Mouse (Mus musculus) small intestine, adult 2 months (tissue): ENCODE data around the gene Camta1. TPM values are rescaled to one million over a fixed set of nuclear protein-coding genes. Genes with fewer than 3 reads are reported as not detected.
A peak's percentile ranks its signal among the peaks of the same experiment; 100 is the strongest.

Source experiments
- H3K27ac ChIP-seq: fragments of 200-500 bp; 2 replicates; pipeline ENCODE4 v1.5.1; 2012; ENCODE audit warnings: low read depth, low read length, control low read depth, inconsistent platforms; ENCODE audit not compliant: insufficient read depth
- H3K27me3 ChIP-seq: fragments of 200-500 bp; 2 replicates; pipeline ENCODE4 v1.6.1; 2012; ENCODE audit warnings: mild to moderate bottlenecking, moderate library complexity, low read length, inconsistent platforms; ENCODE audit not compliant: control insufficient read depth, insufficient read depth
- H3K36me3 ChIP-seq: fragments of 200-500 bp; 2 replicates; pipeline ENCODE4 v1.6.1; 2012; ENCODE audit warnings: mild to moderate bottlenecking, low read length, control low read depth, inconsistent platforms; ENCODE audit not compliant: control insufficient read depth, insufficient read depth
- H3K4me1 ChIP-seq: fragments of 200-500 bp; 2 replicates; pipeline ENCODE4 v1.6.1; 2012; ENCODE audit warnings: low read length, inconsistent platforms, mixed read lengths; ENCODE audit not compliant: control insufficient read depth, insufficient read depth, insufficient read length
- H3K4me3 ChIP-seq: fragments of 200-500 bp; 2 replicates; pipeline ENCODE4 v1.5.1; 2012; ENCODE audit warnings: low read depth, mild to moderate bottlenecking, control low read depth, inconsistent platforms, low read length, moderate library complexity
- CTCF ChIP-seq: fragments of 200-500 bp; IDR thresholded peaks from 2 replicates; pipeline ENCODE4 v1.5.1; 2012; ENCODE audit warnings: low read depth, mild to moderate bottlenecking, control low read depth, inconsistent platforms, low read length, moderate library complexity, mixed read lengths; ENCODE audit not compliant: insufficient replicate concordance, insufficient read length; ENCODE audit errors: extremely low read depth
- POLR2A ChIP-seq: fragments of 200-500 bp; IDR thresholded peaks from 2 replicates; pipeline ENCODE4 v1.6.1; 2012; ENCODE audit warnings: low read depth, mild to moderate bottlenecking, control low read depth, inconsistent platforms, low read length, moderate library complexity
- WGBS: fragments of 180-500 bp; shearing (Covaris S2); methylation state at CpG from one replicate; pipeline ENCODE4 v1.1.7; 2018; 5-methylcytosine and 5-hydroxymethylcytosine counted together
- polyA plus RNA-seq: library from polyadenylated mRNA; depleted of rRNA; stranded (reverse); fragments of >200 nt; gene quantifications from 2 replicates; pipeline ENCODE4 v1.2.3, GENCODE M21; 2012

Gene Camta1
- polyA plus RNA-seq, 1 experiment = 2.2 TPM

- 3% methylated on average over 21 of the region's 21 CpGs for WGBS
- peaks cover 6% of the 10 kb centered on the region; the same call in 1 of the 2 replicates for H3K4me1 ChIP-seq
These were observed 816.6 kb downstream of the Camta1 start for GRCm38 (mm10) chr4:151044944-151045570.

GRCm38 (mm10) chr4:151044037-151044943, 817.4 kb downstream of the Camta1 start, which contains the start of gene Per3:
Gene Per3, minus strand, starts transcription at chr4:151044665.
- WGBS = under 1% methylated on average over 78 of the region's 79 CpGs
- TF ChIP-seq CTCF = no peak
- peak; percentile 83 for TF ChIP-seq POLR2A
- no peaks in the 10 kb centered on the region for H3K27me3 ChIP-seq
- H3K36me3 ChIP-seq = peaks cover 25% of the 10 kb centered on the region
- H3K27ac ChIP-seq = peak within 1 kb of the TSS; percentile 94
- H3K4me1 ChIP-seq = peaks cover 6% of the 10 kb centered on the region; the same call in 1 of the 2 replicates
- peak within 1 kb of the TSS; percentile 73 for H3K4me3 ChIP-seq

More at GRCm38 (mm10) chr4:151044944-151045570, 816.6 kb downstream of the Camta1 start:
- Histone ChIP-seq H3K27me3 (no peaks in the 10 kb centered on the region), H3K4me3 (peak overlapping the region; percentile 46), H3K36me3 (peaks cover 21% of the 10 kb centered on the region), H3K27ac (peak overlapping the region; percentile 61)
- TF ChIP-seq CTCF (no peak), POLR2A (no peak; the same call in 1 of the 2 replicates)

- no peak for TF ChIP-seq CTCF
- TF ChIP-seq POLR2A = no peak
- H3K4me1 ChIP-seq = peaks cover 6% of the 10 kb centered on the region; the same call in 1 of the 2 replicates
- no peaks in the 10 kb centered on the region for H3K27me3 ChIP-seq
- peaks cover 30% of the 10 kb centered on the region for H3K36me3 ChIP-seq
- peak overlapping the region; percentile 28; the same call in 1 of the 2 replicates for H3K4me3 ChIP-seq
- 0 out of 2 replicates have a peak overlapping the region, but pooled peaks have one; percentile 4 for H3K27ac ChIP-seq
- WGBS = 13% methylated on average over 5 of the region's 5 CpGs
These were observed 818.4 kb downstream of the Camta1 start for GRCm38 (mm10) chr4:151043281-151043680.

GRCm38 (mm10) chr4:151041506-151041905, 820.2 kb downstream of the Camta1 start:
- peaks cover 6% of the 10 kb centered on the region; the same call in 1 of the 2 replicates for H3K4me1 ChIP-seq
- TF ChIP-seq POLR2A = no peak
- WGBS = 92% methylated on average over 5 of the region's 5 CpGs
- H3K27ac ChIP-seq = no peak overlapping the region
- no peaks in the 10 kb centered on the region for H3K27me3 ChIP-seq
- no peak overlapping the region for H3K4me3 ChIP-seq
- peaks cover 24% of the 10 kb centered on the region for H3K36me3 ChIP-seq

GRCm38 (mm10) chr4:151037800-151038199, 823.9 kb downstream of the Camta1 start:
- H3K4me1 ChIP-seq = no peaks in the 10 kb centered on the region
- H3K27me3 ChIP-seq = no peaks in the 10 kb centered on the region
- H3K4me3 ChIP-seq = no peak overlapping the region
- no peak overlapping the region for H3K27ac ChIP-seq
- peaks cover 31% of the 10 kb centered on the region for H3K36me3 ChIP-seq
- WGBS = 96% methylated on average over 11 of the region's 11 CpGs
- TF ChIP-seq CTCF (no peak), POLR2A (no peak)

- 90% methylated on average over 7 of the region's 7 CpGs for WGBS
- Histone ChIP-seq H3K36me3 (peaks cover 35% of the 10 kb centered on the region), H3K4me3 (no peak overlapping the region)
These were observed 825.2 kb downstream of the Camta1 start for GRCm38 (mm10) chr4:151036521-151036920.

GRCm38 (mm10) chr4:151027001-151027400, 834.7 kb downstream of the Camta1 start:
- H3K4me1 ChIP-seq = no peaks in the 10 kb centered on the region
- peaks cover 36% of the 10 kb centered on the region for H3K36me3 ChIP-seq
- no peak overlapping the region for H3K4me3 ChIP-seq

More at GRCm38 (mm10) chr4:151036521-151036920, 825.2 kb downstream of the Camta1 start:
- Histone ChIP-seq H3K27me3 (no peaks in the 10 kb centered on the region), H3K4me1 (no peaks in the 10 kb centered on the region), H3K27ac (no peak overlapping the region)
- TF ChIP-seq POLR2A (no peak), CTCF (no peak)

More at GRCm38 (mm10) chr4:151027001-151027400, 834.7 kb downstream of the Camta1 start:
- TF ChIP-seq POLR2A (no peak), CTCF (peak; percentile 68; the same call in 1 of the 2 replicates)
- WGBS = 61% methylated on average over 6 of the region's 6 CpGs
- H3K27ac ChIP-seq = no peak overlapping the region
- no peaks in the 10 kb centered on the region for H3K27me3 ChIP-seq
